Mouse (Mus musculus): ENCODE data around the gene Armc2.

DNA sequence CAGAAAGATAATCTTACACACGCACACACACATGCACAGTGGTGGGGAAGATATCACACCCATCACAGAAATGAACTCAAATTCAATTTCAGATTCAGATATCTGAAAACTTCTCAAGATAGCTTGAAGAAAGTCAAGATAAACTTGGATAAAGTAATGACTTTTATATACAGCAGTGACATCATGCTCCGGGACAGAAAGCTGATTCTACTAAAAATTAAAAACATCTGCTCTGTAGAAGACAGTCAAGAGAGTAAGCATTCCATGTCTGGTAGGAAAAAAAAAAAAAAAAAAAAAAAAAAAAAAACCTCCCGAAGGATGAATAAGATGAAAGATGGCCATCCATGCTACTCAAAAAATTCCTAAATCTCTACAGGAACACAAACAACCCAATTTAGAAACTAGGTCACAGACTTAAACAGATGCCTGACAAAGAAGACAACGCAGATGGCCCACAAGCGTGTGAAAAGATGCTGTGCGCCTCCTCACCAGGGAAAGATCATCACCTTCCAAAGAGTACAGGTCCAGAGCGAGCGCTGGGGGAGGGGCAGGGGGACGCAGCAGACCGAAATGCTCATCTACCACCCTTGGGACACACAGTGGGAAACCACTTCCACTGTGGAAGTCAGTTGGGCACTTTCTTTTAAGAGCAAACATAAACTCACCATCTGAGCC is 7.3 kb downstream of the Armc2 start:
- TF ChIP-seq CTCF (IDR thresholded peaks at IDR 0.05; ENCODE audit: low read depth) = no peak
- TF ChIP-seq EP300 (IDR thresholded peaks at IDR 0.05; ENCODE audit: low read depth) = no peak
